Mouse (Mus musculus): ENCODE results near the gene Tmed2.
"Not testable (repeated sequence)": the region's sequence is repeated elsewhere in the genome, so short reads cannot be mapped to it uniquely, and the experiment has no call there.

DNA sequence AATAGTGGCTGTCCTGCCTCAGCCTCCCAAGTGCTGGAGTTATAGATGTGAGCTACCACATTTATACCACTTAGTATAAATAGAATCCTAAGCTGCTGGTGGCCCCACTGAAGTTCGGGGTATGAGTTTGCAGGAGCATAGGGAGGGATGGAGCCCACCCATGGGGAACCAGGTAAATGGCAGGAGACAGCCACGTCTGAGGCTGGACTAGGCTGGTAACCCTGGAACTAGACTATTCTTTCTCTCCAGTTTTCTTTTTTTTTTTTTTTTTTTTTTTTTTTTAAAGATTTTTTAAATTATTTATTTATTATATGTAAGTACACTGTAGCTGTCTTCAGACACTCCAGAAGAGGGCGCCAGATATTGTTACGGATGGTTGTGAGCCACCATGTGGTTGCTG lies 40.5 kb upstream of the Tmed2 start:
- not testable (repeated sequence) for TF ChIP-seq CTCF (IDR thresholded peaks at IDR 0.05; ENCODE audit: low read depth, low read length); POLR2A (IDR thresholded peaks at IDR 0.05; ENCODE audit: extremely low read depth, insufficient read depth, low read length)

Measured in liver, adult 2 months (tissue).